Mouse (Mus musculus): ENCODE data around the gene Gm17349.

GRCm38 (mm10) chr15:99663964-99664599 lies 41.2 kb downstream of the Gm17349 start:
- TF ChIP-seq CTCF (IDR thresholded peaks at IDR 0.05; ENCODE audit: extremely low read depth, insufficient read length, insufficient replicate concordance, low read depth, low read length) = no peak
- TF ChIP-seq POLR2A (IDR thresholded peaks at IDR 0.05; ENCODE audit: low read depth, low read length) = no peak

Data from small intestine, adult 2 months (tissue).